Mouse (Mus musculus) embryonic facial prominence, embryonic 14.5 days (tissue): Measurements from ENCODE around the gene Aup1. TPM values are rescaled to one million over a fixed set of nuclear protein-coding genes. Genes with fewer than 3 reads are reported as not detected.

Source experiments
- ATAC-seq: fragments of 200-750 bp; cut with Nextera tagmentation; 2 replicates; pipeline ENCODE4 v1.8.0; 2017; ENCODE audit warnings: low read depth, moderate number of reproducible peaks, moderate TSS enrichment
- DNase-seq: peaks from one replicate; pipeline ENCODE4 v3.0.0-alpha.2; 2015; ENCODE audit warnings: low spot score
- H3K27ac ChIP-seq: fragments of 300-500 bp; sonication (generic); replicated peaks from 2 replicates; pipeline ENCODE4 v1.5.1; 2014; ENCODE audit warnings: low read depth, mild to moderate bottlenecking, low read length, moderate library complexity
- H3K27me3 ChIP-seq: fragments of 300-500 bp; sonication (generic); replicated peaks from 2 replicates; pipeline ENCODE4 v1.6.1; 2014; ENCODE audit warnings: low read length; ENCODE audit not compliant: control insufficient read depth, insufficient read depth
- H3K36me3 ChIP-seq: fragments of 300-500 bp; sonication (generic); 2 replicates; pipeline ENCODE4 v1.6.1; 2014; ENCODE audit warnings: low read length, mixed read lengths; ENCODE audit not compliant: control insufficient read depth, insufficient read depth
- H3K4me1 ChIP-seq: fragments of 300-500 bp; sonication (generic); 2 replicates; pipeline ENCODE4 v1.6.1; 2014; ENCODE audit warnings: antibody characterized with exemption, low read length; ENCODE audit not compliant: control insufficient read depth, insufficient read depth
- H3K4me2 ChIP-seq: fragments of 300-500 bp; sonication (generic); 2 replicates; pipeline ENCODE4 v1.6.1; 2014; ENCODE audit warnings: low read depth, mild to moderate bottlenecking, low read length, moderate library complexity, mixed read lengths
- H3K4me3 ChIP-seq: fragments of 300-500 bp; sonication (generic); 2 replicates; pipeline ENCODE4 v1.5.1; 2014; ENCODE audit warnings: low read depth, mild to moderate bottlenecking, low read length
- H3K9ac ChIP-seq: fragments of 300-500 bp; sonication (generic); 2 replicates; pipeline ENCODE4 v1.6.1; 2014; ENCODE audit warnings: low read depth, mild to moderate bottlenecking, low read length, moderate library complexity, mixed read lengths
- H3K9me3 ChIP-seq: fragments of 300-500 bp; sonication (generic); 2 replicates; pipeline ENCODE4 v1.6.1; 2016; ENCODE audit warnings: low read length; ENCODE audit not compliant: control insufficient read depth
- WGBS: fragments of 180-500 bp; shearing (Covaris S2); extraction: QIAGEN DNeasy Blood & Tissue Kit; methylation state at CpG from one replicate; pipeline ENCODE4 v1.1.7; 2014; 5-methylcytosine and 5-hydroxymethylcytosine counted together
- polyA plus RNA-seq: library from polyadenylated mRNA; unstranded; fragments of >200 nt; fragmentation: Nextera tagmentation; extraction: Ambion mirVana; gene quantifications from 2 replicates; pipeline ENCODE4 v1.2.1, GENCODE M21; 2014

Gene Aup1
- polyA plus RNA-seq, 1 experiment from 2014 or later = 121 TPM

DNA sequence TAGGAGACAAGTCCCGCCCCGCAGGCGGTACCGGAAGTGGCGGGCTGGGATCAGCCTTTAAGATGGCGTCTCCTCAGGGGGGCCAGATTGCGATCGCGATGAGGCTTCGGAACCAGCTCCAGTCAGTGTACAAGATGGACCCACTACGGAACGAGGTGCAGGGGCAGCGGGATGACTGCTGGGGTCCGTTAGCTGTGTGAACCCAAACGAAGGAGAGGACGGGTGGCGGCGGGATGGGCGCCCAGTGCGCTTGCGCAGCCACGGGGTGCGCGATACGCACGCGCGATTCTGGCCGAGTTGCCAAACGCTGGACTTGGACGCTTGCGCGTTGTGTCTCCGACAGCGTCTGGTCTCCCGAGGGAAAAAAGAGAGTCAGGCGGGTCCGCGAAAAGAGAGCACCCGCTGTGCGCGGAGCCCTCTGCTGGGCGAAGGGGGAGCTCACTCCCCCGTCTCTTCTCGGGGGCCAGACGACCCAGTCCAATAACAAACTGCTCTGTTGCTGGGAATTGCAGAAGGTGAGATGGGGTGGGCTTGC is 24.1 kb downstream of the Aup1 start:
- Histone ChIP-seq H3K4me3 (peak overlapping the region; percentile 72), H3K9ac (peak overlapping the region; percentile 79), H3K9me3 (no peaks in the 10 kb centered on the region), H3K27me3 (peaks cover 41% of the 10 kb centered on the region), H3K4me1 (peaks cover 11% of the 10 kb centered on the region), H3K4me2 (peak overlapping the region; percentile 96), H3K36me3 (peaks cover 20% of the 10 kb centered on the region), H3K27ac (peak overlapping the region; percentile 90)
- peak; percentile 98 for DNase-seq
- peak; percentile 94 for ATAC-seq
- under 1% methylated on average over 40 of the region's 46 CpGs for WGBS

DNA sequence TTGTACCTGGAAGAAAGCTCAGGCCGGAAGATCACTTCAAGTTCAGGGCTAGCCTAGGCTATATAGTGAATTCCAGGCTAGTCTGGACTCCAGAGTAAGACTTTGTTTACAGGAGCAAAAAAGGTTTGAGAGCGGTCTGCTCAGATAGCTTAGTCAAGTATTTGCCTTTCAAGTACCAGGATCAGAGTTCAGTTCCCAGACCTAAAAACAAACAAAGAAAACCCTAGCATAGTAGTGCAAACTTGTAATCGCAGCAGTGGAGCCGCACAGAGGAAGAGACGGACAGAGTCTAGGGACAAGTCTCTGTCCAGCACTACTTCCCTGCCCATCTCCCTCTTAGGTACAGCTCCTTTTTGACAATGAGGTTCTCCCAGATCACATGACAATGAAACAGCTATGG is 25.9 kb downstream of the Aup1 start:
- H3K9ac ChIP-seq = no peak overlapping the region
- H3K27ac ChIP-seq = no peak overlapping the region
- no peaks in the 10 kb centered on the region for H3K9me3 ChIP-seq
- DNase-seq (no peak), ATAC-seq (no peak)
- H3K4me1 ChIP-seq = peaks cover 11% of the 10 kb centered on the region
- H3K4me2 ChIP-seq = no peak overlapping the region
- H3K4me3 ChIP-seq = no peak overlapping the region
- peaks cover 41% of the 10 kb centered on the region for H3K27me3 ChIP-seq
- H3K36me3 ChIP-seq = peaks cover 20% of the 10 kb centered on the region
- 97% methylated on average over 5 of the region's 5 CpGs for WGBS

DNA sequence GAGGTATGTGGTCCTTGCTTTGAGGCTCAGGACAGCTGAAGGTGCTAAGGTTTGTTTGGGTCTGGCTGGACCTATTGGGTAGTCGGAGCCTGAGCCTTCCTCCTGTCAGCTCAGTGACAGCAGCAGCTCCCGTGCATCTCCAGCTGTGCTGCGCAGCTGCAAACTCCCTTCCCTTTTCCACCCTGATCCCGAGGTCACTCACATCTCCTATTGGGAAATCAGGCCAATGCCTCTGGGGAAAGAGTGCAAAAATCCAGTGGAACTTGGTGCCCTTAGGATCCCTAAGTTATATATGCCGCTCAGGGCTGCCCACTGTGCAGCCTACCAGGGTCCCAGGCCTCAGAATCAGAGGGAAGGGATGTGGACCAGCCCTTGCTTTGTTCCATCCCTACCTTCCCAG is 29.2 kb downstream of the Aup1 start:
- no peak overlapping the region for H3K27ac ChIP-seq
- ATAC-seq = no peak
- 8% methylated on average over 5 of the region's 5 CpGs for WGBS
- peaks cover 61% of the 10 kb centered on the region for H3K27me3 ChIP-seq
- peaks cover 20% of the 10 kb centered on the region for H3K36me3 ChIP-seq
- no peak overlapping the region for H3K4me3 ChIP-seq
- H3K4me2 ChIP-seq = no peak overlapping the region
- DNase-seq = no peak
- H3K4me1 ChIP-seq = peaks cover 21% of the 10 kb centered on the region
- H3K9me3 ChIP-seq = no peaks in the 10 kb centered on the region
- H3K9ac ChIP-seq = no peak overlapping the region

DNA sequence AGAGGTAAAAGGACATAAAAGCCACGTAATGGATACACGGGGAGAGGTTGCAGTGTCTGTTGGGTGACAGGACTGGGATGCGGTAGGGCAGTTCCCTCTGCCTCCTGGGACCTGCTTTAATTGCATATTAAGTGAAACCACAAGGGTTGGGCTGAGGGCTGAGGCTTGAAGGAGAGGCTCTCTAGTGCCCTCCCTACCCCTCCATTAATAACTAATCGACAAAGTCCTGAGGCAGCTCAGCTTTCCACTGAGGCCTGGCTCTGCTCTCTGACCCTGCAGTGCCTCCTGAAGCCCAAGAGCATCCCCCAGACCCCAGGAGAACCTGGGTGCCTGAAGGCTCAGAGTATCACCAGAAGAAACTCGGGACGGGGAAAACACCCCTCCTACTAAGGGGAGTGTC is 30.2 kb downstream of the Aup1 start:
- no peak overlapping the region for H3K27ac ChIP-seq
- peaks cover 15% of the 10 kb centered on the region for H3K4me1 ChIP-seq
- H3K9ac ChIP-seq = no peak overlapping the region
- DNase-seq (no peak), ATAC-seq (no peak)
- 12% methylated on average over 6 of the region's 6 CpGs for WGBS
- H3K9me3 ChIP-seq = no peaks in the 10 kb centered on the region
- H3K4me3 ChIP-seq = no peak overlapping the region
- peaks cover 20% of the 10 kb centered on the region for H3K36me3 ChIP-seq
- no peak overlapping the region for H3K4me2 ChIP-seq
- H3K27me3 ChIP-seq = peaks cover 69% of the 10 kb centered on the region

DNA sequence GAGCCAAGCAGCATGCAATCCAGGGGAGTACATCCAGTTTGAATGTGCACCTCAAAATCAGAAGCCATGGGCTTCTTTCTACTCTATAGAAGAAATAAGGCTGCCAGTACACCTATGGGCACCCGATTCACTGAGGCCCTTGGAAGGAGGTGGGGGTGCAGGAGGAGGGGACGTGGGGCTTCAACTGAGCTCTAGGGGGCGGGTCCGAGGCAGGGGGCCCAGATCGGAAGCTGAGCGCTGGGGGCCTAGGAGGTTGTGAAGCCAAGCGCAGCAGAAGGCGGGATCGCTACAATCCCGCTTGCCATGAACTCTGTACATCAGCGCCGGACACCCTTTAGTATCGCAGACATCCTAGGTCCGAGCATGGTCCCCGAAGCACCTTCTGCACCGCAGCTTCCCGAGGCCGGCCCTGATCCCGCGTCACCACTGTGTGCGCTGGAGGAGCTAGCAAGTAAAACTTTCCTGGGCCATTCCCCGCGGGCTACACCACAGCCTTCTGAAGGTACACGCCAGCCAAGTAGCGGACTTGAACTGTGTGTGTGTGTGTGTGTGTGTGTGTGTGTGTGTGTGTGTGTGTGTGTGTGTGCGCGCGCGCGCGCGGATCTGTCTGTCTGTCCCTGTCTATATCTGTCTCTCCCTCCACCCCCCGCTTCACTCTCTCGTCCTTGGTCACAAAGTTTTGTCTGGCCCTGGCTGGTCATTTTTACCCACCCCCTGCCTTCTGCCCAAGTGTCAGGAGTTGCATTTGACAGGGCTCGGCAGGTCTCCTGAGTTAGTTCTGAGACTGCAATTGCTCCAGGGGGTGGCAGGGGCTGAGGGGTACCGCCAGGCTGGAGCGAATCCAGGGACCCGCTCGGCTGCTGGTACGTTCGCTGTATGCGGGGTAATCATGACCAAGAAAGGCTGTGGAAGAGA is 32.1 kb downstream of the Aup1 start, which contains the start of gene Lbx2:
TSS of gene Lbx2 (plus strand) at position 247 of the 915 bp plus-strand sequence.
- 4% methylated on average over 29 of the region's 42 CpGs for WGBS
- Histone ChIP-seq H3K4me2 (peak within 1 kb of the TSS; percentile 48), H3K27me3 (peaks cover 83% of the 10 kb centered on the region), H3K9me3 (no peaks in the 10 kb centered on the region), H3K9ac (peak within 1 kb of the TSS; percentile 30; the same call in 1 of the 2 replicates), H3K27ac (no peak within 1 kb of the TSS), H3K4me3 (peak within 1 kb of the TSS; percentile 18), H3K4me1 (peaks cover 15% of the 10 kb centered on the region), H3K36me3 (peaks cover 7% of the 10 kb centered on the region; the same call in 1 of the 2 replicates)
- DNase-seq (no peak), ATAC-seq (no peak)

DNA sequence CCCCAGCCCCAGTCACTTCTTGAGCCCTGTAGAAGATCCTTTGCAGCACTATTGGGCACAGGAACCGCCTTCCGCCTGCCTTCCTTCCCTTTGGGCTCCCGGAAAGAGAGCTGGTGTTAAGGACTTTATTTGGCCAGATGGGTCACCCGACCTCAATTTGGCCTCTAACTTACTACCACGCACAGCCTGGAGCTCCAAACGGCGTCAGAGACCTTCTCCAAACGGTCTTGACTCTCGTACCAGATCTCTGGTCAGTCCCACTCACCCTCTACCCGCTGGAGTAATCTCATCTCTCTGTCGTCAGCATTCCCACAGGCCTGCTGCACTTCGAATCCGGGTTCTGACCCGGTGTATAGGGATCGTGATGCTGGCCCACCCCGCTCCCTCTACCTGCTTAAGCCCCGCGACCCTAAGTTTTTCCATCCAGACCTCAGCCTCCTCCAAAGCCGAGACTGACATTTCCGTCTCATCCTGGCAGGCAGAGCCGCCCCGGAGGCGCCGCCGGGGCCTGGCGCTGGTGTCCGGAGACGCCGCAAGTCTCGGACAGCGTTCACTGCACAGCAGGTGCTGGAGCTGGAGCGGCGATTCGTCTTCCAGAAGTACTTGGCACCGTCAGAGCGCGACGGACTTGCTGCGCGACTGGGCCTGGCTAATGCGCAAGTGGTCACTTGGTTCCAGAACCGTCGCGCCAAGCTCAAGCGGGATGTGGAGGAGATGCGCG is 33.0 kb downstream of the Aup1 start:
- Histone ChIP-seq H3K9ac (0 out of 2 replicates have a peak overlapping the region, but pooled peaks have one; percentile 30), H3K9me3 (no peaks in the 10 kb centered on the region), H3K4me3 (peak overlapping the region; percentile 27), H3K27me3 (peaks cover 82% of the 10 kb centered on the region), H3K36me3 (no peaks in the 10 kb centered on the region), H3K4me1 (peaks cover 15% of the 10 kb centered on the region), H3K4me2 (peak overlapping the region; percentile 40), H3K27ac (no peak overlapping the region)
- ATAC-seq (no peak), DNase-seq (no peak)
- 4% methylated on average over 47 of the region's 47 CpGs for whole genome bisulfite sequencing

DNA sequence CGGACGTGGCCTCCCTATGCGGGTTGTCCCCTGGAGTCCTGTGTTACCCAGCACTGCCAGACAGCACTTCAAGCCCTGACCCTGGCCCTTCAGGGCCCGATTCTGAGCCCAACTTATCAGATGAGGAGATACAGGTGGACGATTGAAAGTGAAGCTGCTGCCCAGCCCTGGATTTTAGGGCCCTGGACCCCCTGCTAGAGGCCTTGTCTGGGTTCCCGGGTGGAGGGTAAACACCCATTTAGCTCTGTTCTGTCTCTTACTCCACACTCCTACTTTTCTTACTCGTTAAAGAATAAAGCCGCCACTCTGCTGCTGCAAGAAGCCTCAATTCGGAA is 33.6 kb downstream of the Aup1 start:
- H3K4me3 ChIP-seq = peak overlapping the region; percentile 27
- no peak overlapping the region for H3K27ac ChIP-seq
- no peaks in the 10 kb centered on the region for H3K9me3 ChIP-seq
- WGBS = 9% methylated on average over 9 of the region's 9 CpGs
- peaks cover 15% of the 10 kb centered on the region for H3K4me1 ChIP-seq
- no peak for ATAC-seq
- no peak overlapping the region for H3K9ac ChIP-seq
- H3K36me3 ChIP-seq = no peaks in the 10 kb centered on the region
- no peak for DNase-seq
- peaks cover 76% of the 10 kb centered on the region for H3K27me3 ChIP-seq
- peak overlapping the region; percentile 40 for H3K4me2 ChIP-seq

DNA sequence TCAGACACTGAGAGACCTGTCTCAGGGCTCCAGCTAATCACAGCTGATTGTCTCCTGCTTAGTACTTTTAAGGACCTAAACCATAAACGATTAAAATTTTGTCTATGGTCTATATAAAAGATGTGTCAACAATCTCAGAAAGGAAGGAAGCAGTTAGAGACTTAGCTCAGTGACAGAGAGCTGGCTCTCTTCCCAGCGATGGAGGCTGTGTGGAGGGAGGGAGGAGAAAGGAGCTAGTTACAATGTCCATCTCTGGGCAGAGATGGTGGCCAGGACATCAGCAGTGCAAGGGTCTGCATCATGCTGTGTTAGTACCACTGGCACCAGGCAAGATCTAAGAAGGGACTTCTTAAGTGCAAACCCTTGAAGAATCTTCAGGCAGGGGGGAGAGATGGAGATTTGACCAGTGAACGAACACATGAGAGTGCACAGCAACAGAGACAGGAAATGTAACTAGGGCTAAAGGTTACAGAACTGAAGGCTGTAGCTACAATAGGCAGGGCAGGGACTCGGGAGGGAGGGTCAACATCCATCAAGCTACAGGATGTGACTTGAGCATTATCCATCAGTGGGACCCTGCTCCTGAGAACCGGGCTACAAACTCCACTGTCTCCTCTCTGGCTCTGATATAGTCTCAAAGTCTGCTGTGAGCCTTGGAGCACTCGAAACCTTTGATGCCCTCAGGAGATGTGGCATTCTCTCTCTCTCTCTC is 38.3 kb downstream of the Aup1 start:
- Histone ChIP-seq H3K9ac (no peak overlapping the region), H3K27ac (no peak overlapping the region), H3K36me3 (no peaks in the 10 kb centered on the region), H3K4me1 (peaks cover 3% of the 10 kb centered on the region), H3K4me3 (no peak overlapping the region), H3K27me3 (peaks cover 32% of the 10 kb centered on the region), H3K4me2 (no peak overlapping the region), H3K9me3 (peaks cover 4% of the 10 kb centered on the region; the same call in 1 of the 2 replicates)
- WGBS = 31% methylated on average over 6 of the region's 6 CpGs
- no peak for DNase-seq
- ATAC-seq = no peak
